11 mouse cellular contexts compared by ENCODE assay signal in genomic region chr11:67608114-67608683, GRCm38 (mm10).
A peak's percentile ranks its signal among the peaks of the same experiment; 100 is the strongest.
DNase-seq lines count a peak whose midpoint lies in the region; ATAC-seq and TF ChIP-seq lines count a peak whose summit lies in the region.
"Had no signal": no experiment of that assay in that cellular context is flagged by ENCODE, and none has a peak within 500 bp of the region (broad histone marks: within the 10 kb centered on the region; RNA-seq: fewer than 3 reads in every experiment).

No protein-coding gene starts in this region.

- H3K4me2 ChIP-seq in forebrain, embryonic 11.5 days (ENCODE audit: low read depth, low read length, severe bottlenecking): no peak overlapping the region
- H3K4me2 ChIP-seq: intestine, embryonic 15.5 days; limb, embryonic 15.5 days had no signal

- no peak overlapping the region for H3K9ac ChIP-seq in forebrain, embryonic 11.5 days (ENCODE audit: low read length)
- H3K9ac ChIP-seq: intestine, embryonic 15.5 days; limb, embryonic 15.5 days had no signal

- H3K27ac ChIP-seq in layer of hippocampus, adult 2 months: peak overlapping the region; percentile 57; the same call in 1 of the 2 replicates
- no peak overlapping the region for H3K27ac ChIP-seq in forebrain, embryonic 11.5 days (ENCODE audit: low read depth, low read length)
- H3K27ac ChIP-seq: intestine, embryonic 15.5 days; limb, embryonic 15.5 days had no signal

- TF ChIP-seq CTCF in layer of hippocampus, adult 2 months (conservative IDR thresholded peaks at IDR 0.05): peak; percentile 13; the same call in 1 of the 2 replicates

- H3K4me3 ChIP-seq in layer of hippocampus, adult 2 months: no peak overlapping the region
- no peak overlapping the region for H3K4me3 ChIP-seq in forebrain, embryonic 11.5 days (ENCODE audit: low read depth, low read length)
- H3K4me3 ChIP-seq: intestine, embryonic 15.5 days; limb, embryonic 15.5 days; myocyte had no signal

- H3K4me1 ChIP-seq in forebrain, embryonic 11.5 days (replicated peaks; ENCODE audit: control insufficient read depth, insufficient read depth, low read length): no peaks in the 10 kb centered on the region
- H3K4me1 ChIP-seq: intestine, embryonic 15.5 days; limb, embryonic 15.5 days had no signal

- H3K9me3 ChIP-seq in forebrain, embryonic 11.5 days (ENCODE audit: control insufficient read depth, low read length): no peaks in the 10 kb centered on the region
- H3K9me3 ChIP-seq: intestine, embryonic 15.5 days; limb, embryonic 15.5 days had no signal

- no peaks in the 10 kb centered on the region for H3K27me3 ChIP-seq in forebrain, embryonic 11.5 days (ENCODE audit: control insufficient read depth, insufficient read depth, low read length)
- H3K27me3 ChIP-seq: intestine, embryonic 15.5 days; limb, embryonic 15.5 days had no signal

- no peak for ATAC-seq in forebrain, embryonic 11.5 days (replicated peaks; ENCODE audit: low FRiP score)
- ATAC-seq: intestine, embryonic 15.5 days had no signal

- 81% methylated on average over 10 of the region's 10 CpGs for WGBS in forebrain, embryonic 11.5 days

- no peaks in the 10 kb centered on the region for H3K36me3 ChIP-seq in forebrain, embryonic 11.5 days (ENCODE audit: control insufficient read depth, insufficient read depth, low read length)
- H3K36me3 ChIP-seq: intestine, embryonic 15.5 days; limb, embryonic 15.5 days had no signal

- DNase-seq in layer of hippocampus, adult 2 months (ENCODE audit: low spot score in 2 of 2): no peak
- no peak for DNase-seq in layer of hippocampus, adult 8-10 months (ENCODE audit: low spot score in 2 of 2)
- DNase-seq in brain, adult 2 months (ENCODE audit: low read depth, low spot score): peak; percentile 35
- peak; percentile 12 for DNase-seq in lung, postnatal 36 days
- DNase-seq in retina, postnatal 1 day: peak; percentile 77
- DNase-seq in forebrain, embryonic 11.5 days (ENCODE audit: low spot score): no peak
- DNase-seq in cerebellum, postnatal 25 days: no peak
- DNase-seq: adrenal gland, postnatal 14 days had no signal

Comparison
In these comparisons a context has a peak if more than half of its experiments do, and no peak if none do; other contexts are left out.
1. DNase-seq: peak in brain, adult 2 months (single experiment), lung, postnatal 36 days (single experiment) and retina, postnatal 1 day (single experiment); none in layer of hippocampus, adult 2 months (0 of 2), layer of hippocampus, adult 8-10 months (0 of 2), forebrain, embryonic 11.5 days (single experiment) and cerebellum, postnatal 25 days (0 of 2).